Mouse (Mus musculus): Measurements from ENCODE around the gene Ubqln4.
A peak's percentile ranks its signal among the peaks of the same experiment; 100 is the strongest.

Ubqln4 gene

DNA sequence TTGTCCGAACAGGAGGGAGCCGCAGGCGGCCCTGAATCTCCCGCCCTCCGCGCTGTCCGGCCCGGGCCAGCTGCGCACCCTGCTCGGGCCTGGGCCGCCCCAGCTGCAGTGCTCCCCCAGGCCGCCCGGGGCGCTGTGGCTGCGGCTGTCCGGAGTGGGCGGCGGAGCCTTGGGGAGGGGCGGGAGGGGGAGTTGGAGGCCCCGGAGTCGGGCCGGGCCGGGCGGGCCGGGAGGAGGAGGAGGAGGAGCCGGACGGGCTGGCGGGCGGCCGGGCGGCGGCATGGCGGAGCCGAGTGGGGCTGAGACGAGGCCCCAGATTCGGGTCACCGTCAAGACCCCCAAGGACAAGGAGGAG is at the start of gene Ubqln4:
TSS of gene Ubqln4 (plus strand) at position 234 of the 355 bp plus-strand sequence.
- DNase-seq (ENCODE audit: low read depth), result peak; percentile 74

DNA sequence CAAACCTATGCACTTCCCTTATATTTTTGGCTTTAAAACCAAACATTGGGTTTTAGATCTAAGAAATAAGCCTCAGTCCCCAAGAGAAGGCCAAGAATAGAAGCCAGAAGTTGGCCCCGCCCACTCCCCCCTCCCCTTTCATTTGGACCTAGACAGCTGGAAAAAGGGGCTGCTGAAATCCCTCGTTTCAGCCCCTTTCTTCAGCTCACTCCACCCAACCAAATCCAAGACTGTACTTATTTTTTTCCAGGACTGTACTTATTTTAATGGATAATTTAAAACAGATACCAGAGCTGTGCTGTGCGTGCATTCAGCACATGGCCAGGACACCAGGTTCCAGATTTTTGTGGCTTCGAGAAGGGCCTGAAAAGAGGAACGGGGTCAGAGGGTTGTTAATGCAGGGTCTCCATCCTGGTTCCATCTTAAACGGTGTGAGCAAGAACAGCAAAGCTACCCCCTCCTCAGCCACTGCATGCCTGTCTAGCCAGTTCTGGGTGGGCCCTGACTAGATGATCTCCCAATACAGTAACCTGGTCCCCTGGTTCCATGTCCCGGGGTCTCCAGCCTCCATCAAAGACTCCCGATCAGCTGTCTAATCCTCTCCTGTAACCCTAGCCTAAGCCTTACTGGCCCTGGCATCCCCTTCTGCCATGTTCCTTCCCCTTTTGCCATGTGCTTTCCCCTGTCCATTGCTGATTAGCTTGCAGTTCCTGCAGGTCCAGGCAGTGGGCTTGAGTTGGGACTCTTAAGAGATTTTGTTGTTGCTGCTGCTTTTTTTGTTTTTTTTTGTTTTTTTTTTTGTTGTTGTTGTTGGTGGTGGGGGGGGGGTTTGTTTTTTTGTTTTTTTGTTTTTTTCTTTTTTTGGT is 49.4 kb upstream of the Ubqln4 start:
- no peak for DNase-seq (ENCODE audit: low read depth)

DNA sequence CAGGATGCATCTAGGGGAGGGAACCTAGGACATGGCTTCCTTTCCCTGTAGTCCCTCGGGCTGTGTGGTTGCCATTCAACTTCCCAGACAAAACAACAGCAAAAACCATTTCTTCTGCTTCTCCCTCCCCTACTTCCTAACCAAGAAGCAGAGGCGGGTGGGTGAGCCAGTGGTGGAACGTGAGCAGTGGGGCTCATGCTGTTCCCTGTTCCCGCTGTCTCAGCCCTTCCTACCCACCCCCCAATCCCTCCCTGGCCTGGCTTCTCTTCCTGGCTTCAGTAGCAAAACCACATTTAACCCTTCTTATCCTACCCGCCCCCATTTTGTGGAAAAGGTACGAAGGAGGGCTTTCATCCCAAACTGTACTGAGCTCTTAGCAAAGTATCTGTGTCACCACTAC is 48.5 kb upstream of the Ubqln4 start:
- DNase-seq (ENCODE audit: low read depth), result no peak

GRCm38 (mm10) chr3:88505765-88506164 is 47.8 kb upstream of the Ubqln4 start:
- DNase-seq (ENCODE audit: low read depth), result no peak

- DNase-seq (ENCODE audit: low read depth), result no peak
Measured at GRCm38 (mm10) chr3:88509250-88509649, 44.3 kb upstream of the Ubqln4 start.

- peak; percentile 95 for DNase-seq (ENCODE audit: low read depth)
Measured at GRCm38 (mm10) chr3:88509692-88510420, 43.7 kb upstream of the Ubqln4 start, which contains the start of gene Lmna. Lmna (minus strand) TSS chr3:88509956.

GRCm38 (mm10) chr3:88510421-88511289 is 42.9 kb upstream of the Ubqln4 start:
- no peak for DNase-seq (ENCODE audit: low read depth)

DNA sequence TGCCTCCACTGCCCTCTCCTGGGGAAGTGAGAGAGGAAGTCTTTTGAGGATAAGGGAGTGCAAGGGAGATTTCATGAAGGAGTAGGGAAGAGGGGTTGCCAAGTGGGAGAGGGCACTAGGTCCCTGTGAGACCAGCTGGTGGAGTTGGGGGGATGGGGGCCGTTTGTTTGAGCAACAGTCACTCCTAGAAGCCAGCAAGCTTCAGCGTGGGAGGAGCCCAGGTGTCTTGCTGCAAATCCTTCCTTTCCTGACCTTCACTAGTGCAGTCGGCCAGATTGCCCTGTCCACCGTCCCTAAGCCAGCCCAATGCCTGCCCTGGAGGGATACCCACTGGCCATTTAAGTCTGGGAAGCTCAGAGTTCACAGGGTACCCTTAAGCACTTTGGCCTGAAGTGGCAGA is 42.0 kb upstream of the Ubqln4 start:
- DNase-seq (ENCODE audit: low read depth), result no peak

DNA sequence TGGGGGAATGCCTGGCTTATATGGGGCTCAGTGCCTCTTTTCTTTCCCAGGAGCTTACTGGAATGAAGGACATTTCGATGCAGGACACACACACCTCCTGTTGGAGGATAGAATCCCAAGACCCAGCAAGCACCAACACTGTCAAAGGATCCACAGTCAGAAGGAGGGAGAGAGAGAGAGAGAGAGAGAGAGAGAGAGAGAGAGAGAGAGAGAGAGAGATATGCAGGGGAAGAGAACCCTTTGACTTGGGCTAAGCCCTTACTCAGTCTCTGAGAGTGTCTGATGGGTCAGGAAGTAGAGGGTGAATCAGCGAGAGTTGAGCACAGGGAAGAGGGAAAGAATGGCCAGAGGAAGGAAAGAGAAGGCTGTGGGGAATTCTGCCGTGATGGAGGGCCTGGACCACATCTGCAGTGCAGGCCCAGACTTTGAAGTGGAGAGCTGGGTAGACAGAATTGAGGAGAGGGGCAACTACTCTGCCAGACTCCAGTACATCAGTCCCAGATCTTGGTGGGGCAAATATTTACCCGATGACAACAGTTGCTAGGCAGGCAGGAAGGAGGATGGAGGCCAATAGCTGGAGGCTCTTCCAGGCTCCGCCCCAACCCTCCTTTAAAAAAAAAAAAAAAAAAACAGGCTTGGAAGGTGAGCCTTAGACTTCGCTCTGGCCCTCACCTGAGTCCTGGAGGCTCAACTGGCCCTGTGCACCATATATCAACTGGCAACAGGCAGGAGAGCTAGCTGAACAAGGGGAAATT is 41.2 kb upstream of the Ubqln4 start:
- DNase-seq (ENCODE audit: low read depth), result no peak

GRCm38 (mm10) chr3:88512896-88513545 is 40.5 kb upstream of the Ubqln4 start:
- no peak for DNase-seq (ENCODE audit: low read depth)

- DNase-seq (ENCODE audit: low read depth), result no peak
Measured at GRCm38 (mm10) chr3:88513546-88514115, 39.9 kb upstream of the Ubqln4 start.

DNA sequence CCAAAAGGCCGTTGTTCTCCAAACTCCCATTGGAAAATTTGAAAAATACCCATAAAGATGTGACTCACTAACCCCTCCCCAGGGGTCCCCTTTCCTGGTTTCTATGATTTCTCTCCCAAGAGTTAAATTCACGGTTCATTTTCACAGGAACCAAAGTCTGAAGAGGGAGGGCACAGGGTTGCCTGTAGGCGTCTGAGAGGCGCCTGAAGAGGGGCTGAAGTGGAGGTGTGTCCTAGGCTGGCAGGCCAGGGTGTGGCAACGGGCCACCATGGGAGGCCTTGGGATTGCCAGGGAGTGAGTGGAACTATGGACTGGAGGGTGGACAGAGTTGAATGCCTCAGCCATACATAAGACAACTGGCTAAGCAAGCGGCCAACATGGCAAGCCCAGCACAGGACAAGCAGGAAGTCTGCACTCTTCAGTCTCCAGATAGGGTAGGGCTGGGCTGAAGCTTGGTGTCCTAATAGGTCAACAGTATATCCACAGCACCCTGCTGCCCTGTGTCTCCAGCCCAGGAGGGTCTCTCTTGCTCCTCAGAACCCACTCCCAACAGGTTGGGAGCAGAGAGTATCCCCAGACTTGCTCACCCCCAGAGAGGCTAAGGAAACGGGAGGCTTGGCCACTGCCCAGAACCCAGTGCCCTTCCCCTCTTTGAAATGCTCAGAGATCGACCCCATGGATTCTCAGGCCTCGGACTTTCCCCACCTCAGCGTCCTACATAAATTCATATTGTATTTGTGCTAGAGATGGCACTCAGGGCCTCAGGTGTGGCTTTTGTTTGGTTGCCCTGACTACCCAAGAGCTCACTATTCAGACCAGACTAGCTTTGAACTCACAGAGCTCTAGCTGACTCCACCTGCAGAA is 39.1 kb upstream of the Ubqln4 start:
- no peak for DNase-seq (ENCODE audit: low read depth)

DNA sequence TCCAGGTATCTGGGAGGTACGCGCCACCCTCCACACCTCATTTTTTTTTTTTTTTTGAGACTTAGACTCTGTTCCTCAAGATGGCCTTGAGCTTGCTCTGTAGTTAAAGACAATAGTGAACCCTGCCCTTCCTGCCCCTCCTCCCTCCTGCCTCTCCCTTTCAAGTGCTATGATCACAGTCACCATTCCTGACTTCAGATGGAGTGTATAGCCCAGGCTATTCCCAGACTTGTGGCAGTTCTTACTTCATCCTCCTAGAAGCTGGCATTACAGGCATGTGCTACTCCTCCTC is 38.5 kb upstream of the Ubqln4 start:
- no peak for DNase-seq (ENCODE audit: low read depth)

DNA sequence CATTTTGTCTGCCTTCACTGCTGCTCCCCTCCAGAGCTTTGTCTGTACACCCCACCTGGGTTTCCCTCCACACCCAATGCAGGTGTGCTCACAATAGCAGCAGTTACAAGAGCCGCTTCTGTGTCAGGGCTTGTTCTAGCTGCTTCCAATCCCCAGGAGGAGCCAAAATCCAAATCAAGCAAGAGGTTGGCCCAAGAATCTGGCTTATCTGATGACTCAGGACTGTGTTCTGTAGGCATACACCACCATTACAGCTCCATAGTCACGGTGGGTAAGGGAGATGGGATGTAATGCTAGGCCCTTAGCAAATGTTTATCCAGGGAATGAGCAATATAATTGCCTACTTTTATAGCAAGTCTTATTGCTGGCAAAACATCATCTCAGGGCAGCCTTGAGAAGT is 37.2 kb upstream of the Ubqln4 start:
- no peak for DNase-seq (ENCODE audit: low read depth)

- no peak for DNase-seq (ENCODE audit: low read depth)
Measured at GRCm38 (mm10) chr3:88518411-88518810, 35.1 kb upstream of the Ubqln4 start.

GRCm38 (mm10) chr3:88520078-88520477 is 33.5 kb upstream of the Ubqln4 start:
- no peak for DNase-seq (ENCODE audit: low read depth)

DNA sequence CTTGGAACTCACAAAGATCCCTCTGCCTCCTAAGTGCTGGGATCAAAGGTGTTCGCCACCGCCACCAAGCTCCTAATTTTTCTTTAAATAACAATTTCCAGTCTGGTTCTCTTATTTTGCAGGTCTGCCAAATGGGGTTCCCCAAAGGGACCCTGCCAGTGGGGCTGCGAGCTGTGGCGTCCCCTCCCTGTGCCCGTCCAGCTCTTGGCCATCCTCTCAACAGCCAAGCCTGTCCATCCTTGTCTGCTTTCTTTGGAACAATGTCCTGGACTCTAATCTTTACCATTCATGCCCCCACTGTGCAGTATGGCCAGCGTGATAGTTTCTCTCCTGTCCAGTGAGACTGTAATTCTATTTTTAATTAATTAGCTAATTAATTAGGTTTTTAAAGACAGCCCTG is 32.4 kb upstream of the Ubqln4 start:
- DNase-seq (ENCODE audit: low read depth), result no peak

GRCm38 (mm10) chr3:88521803-88522331 is 31.7 kb upstream of the Ubqln4 start:
- no peak for DNase-seq (ENCODE audit: low read depth)

GRCm38 (mm10) chr3:88523027-88523426 is 30.5 kb upstream of the Ubqln4 start:
- DNase-seq (ENCODE audit: low read depth), result no peak

GRCm38 (mm10) chr3:88525021-88525420 is 28.5 kb upstream of the Ubqln4 start:
- DNase-seq (ENCODE audit: low read depth), result no peak
